Mouse (Mus musculus): ENCODE results near the gene Lrrc32.

GRCm38 (mm10) chr7:98524401-98524800 lies 35.3 kb downstream of the Lrrc32 start:
- TF ChIP-seq POLR2A (IDR thresholded peaks at IDR 0.05; ENCODE audit: low read depth, low read length), result no peak
- TF ChIP-seq CTCF (IDR thresholded peaks at IDR 0.05; ENCODE audit: extremely low read depth, insufficient read depth, insufficient read length, insufficient replicate concordance), result no peak
